Mouse (Mus musculus): Measurements from ENCODE around the gene Chga. TPM values are rescaled to one million over a fixed set of nuclear protein-coding genes. Genes with fewer than 3 reads are reported as not detected.

Chga gene
- polyA plus RNA-seq, 1 experiment, result 4.6 TPM

DNA sequence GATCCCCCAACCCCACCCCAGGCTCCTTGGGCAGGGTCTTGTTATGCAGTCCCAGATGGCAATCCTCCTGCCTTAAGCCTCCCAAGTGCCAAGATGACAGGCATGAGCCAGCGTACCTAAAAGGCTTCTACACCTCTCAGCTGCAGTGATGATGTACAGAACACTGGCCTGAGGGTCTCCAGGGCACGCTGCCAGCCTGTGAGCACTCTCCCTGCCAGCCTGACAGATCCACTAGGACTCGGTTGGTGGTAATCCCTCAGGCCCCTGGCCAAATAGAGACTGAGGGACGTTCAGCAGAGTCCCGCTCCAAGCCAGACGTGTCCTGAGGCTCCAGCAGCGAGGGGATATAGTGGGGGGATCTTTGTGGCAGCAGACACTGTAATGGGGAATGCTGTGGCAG lies 18.3 kb downstream of the Chga start:
- H3K9me3 ChIP-seq (ENCODE audit: control insufficient read depth, low read length), result no peaks in the 10 kb centered on the region
- peaks cover 10% of the 10 kb centered on the region for H3K36me3 ChIP-seq (ENCODE audit: control insufficient read depth)
- no peak overlapping the region for H3K4me3 ChIP-seq (replicated peaks)
- peaks cover 28% of the 10 kb centered on the region for H3K4me1 ChIP-seq (ENCODE audit: control insufficient read depth)
- TF ChIP-seq GATA1 (IDR thresholded peaks at IDR 0.05; ENCODE audit: low read length), result no peak
- no peak for TF ChIP-seq TAL1 (IDR thresholded peaks at IDR 0.05; ENCODE audit: low read length)
- no peaks in the 10 kb centered on the region for H3K27me3 ChIP-seq (ENCODE audit: control insufficient read depth)

DNA sequence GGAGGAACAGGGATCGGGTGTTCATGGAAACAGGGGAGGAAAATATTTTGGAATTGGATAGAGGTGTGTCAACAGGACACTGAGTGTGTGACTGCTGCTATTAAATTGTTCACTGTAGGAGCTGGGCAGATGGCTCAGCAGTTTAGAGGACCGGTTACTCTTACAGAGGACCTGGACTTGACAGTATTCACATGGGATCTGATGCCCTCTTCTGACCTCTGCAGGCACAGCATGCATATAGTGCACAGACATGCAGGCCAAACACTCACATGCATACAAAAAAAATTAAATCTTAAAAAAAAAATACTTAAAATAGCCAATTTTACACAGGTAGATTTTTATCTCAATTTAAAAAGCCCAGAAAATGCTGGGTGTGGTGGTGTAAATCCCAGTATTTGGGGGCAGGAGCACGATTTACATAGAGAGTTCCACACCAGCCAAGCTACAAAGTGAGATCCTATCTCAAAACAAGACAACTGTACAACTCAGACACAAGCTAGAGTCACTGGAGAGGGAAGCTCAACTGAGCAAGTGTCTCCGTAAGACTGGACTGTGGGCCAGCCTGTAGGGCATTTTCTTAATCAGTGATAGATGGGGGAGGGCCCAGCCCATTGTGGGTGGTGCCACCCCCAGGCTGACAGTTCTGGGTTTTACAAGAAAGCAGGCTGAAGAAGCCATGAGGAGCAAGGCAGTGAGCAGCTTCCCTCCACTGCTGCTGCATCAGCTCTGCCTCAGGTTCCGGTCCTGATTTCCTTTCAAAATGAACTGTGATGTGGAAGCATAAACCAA lies 21.0 kb downstream of the Chga start:
- H3K9me3 ChIP-seq (ENCODE audit: control insufficient read depth, low read length), result no peaks in the 10 kb centered on the region
- no peaks in the 10 kb centered on the region for H3K27me3 ChIP-seq (ENCODE audit: control insufficient read depth)
- peaks cover 20% of the 10 kb centered on the region for H3K4me1 ChIP-seq (ENCODE audit: control insufficient read depth)
- H3K36me3 ChIP-seq (ENCODE audit: control insufficient read depth), result peaks cover 6% of the 10 kb centered on the region
- no peak overlapping the region for H3K4me3 ChIP-seq (replicated peaks)
- TF ChIP-seq GATA1 (IDR thresholded peaks at IDR 0.05; ENCODE audit: low read length) (no peak), TAL1 (IDR thresholded peaks at IDR 0.05; ENCODE audit: low read length) (no peak)

DNA sequence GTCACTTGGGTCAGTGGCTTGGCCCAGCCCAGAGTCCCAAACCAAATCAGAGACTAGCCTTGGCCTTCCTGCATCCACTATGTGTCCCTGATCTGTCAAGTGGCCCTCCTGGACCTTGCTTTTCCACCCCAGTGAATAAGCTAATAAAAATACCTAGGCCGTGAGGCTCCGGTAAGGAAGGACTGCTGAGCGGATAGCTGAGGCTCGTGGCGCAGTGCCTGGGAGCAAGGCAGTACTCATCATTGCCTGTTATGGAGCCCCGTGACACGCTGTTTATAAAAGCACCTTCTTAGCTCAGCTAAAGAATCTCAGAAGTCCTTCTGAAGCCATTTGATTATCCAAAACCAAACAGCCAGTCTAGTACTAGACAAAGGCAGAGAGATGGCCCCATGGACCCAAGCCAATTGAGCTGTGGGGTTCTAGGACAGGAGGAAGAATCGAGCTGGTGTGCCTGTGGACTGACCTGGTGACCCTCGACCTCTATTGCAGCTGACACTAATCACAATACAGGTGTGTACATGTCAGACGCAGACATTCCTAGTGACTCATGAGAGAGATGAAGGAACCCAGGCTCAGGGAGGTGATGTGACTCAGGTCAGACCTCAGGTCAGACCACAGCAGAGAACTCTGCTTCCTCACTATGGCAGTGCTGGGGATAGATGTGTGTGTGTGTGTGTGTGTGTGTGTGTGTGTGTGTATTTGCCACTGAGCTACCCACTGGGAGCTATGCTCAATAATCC lies 22.1 kb downstream of the Chga start:
- no peak for TF ChIP-seq GATA1 (IDR thresholded peaks at IDR 0.05; ENCODE audit: low read length)
- no peak for TF ChIP-seq TAL1 (IDR thresholded peaks at IDR 0.05; ENCODE audit: low read length)
- peaks cover 9% of the 10 kb centered on the region for H3K4me1 ChIP-seq (ENCODE audit: control insufficient read depth)
- H3K36me3 ChIP-seq (ENCODE audit: control insufficient read depth), result peaks cover 6% of the 10 kb centered on the region
- H3K9me3 ChIP-seq (ENCODE audit: control insufficient read depth, low read length), result no peaks in the 10 kb centered on the region
- no peaks in the 10 kb centered on the region for H3K27me3 ChIP-seq (ENCODE audit: control insufficient read depth)
- H3K4me3 ChIP-seq (replicated peaks), result no peak overlapping the region

DNA sequence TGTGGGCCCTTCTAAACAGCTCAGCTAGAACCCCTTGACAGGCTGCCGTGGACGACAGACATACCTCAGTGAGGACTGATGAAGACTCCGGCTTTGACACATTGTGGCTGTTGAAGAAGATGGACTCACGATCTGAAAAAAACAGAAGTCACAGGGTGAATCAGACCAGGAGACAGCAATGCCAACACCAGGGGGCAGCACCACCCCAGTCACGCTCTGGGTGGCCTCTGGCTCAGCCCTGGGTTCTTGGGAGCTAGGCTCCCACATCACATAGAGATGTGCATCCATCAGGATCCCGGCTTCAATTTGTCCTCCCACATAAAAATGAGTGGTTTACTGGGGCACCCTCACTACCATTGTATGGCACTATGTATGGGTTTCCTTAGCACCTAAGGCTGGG lies 24.3 kb downstream of the Chga start:
- Histone ChIP-seq H3K9me3 (ENCODE audit: control insufficient read depth, low read length) (no peaks in the 10 kb centered on the region), H3K4me3 (replicated peaks) (no peak overlapping the region), H3K36me3 (ENCODE audit: control insufficient read depth) (peaks cover 2% of the 10 kb centered on the region; the same call in 1 of the 2 replicates), H3K4me1 (ENCODE audit: control insufficient read depth) (no peaks in the 10 kb centered on the region), H3K27me3 (ENCODE audit: control insufficient read depth) (no peaks in the 10 kb centered on the region)
- TF ChIP-seq GATA1 (IDR thresholded peaks at IDR 0.05; ENCODE audit: low read length), result no peak
- no peak for TF ChIP-seq TAL1 (IDR thresholded peaks at IDR 0.05; ENCODE audit: low read length)

DNA sequence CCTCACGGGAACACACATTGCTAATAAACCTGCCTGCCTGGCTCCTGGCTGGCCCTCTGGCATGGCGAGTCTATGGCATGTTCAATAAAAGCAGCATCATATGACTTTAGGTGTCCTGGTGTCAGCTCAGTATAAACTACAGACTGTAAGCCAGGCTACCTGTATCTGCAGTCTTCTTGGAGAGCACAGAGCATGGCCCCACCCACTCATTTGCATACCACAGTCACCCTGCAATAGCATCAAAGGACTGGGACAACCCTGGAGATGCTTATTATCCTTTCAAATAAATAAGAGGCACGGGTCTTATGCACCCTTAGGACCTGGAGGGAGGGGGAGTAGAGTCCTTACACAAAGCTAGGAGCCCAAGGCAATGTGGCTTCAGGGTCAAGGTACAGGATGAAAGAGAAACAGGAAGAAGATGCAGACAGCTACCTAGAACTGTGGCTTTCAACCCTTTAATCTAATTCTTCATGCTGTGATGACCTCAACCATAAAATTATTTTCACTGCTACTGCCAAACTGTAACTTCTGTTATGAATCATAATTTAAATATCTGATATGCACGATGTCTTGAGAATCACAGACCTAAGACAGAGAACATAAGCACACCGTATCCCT lies 26.9 kb downstream of the Chga start:
- no peaks in the 10 kb centered on the region for H3K4me1 ChIP-seq (ENCODE audit: control insufficient read depth)
- TF ChIP-seq TAL1 (IDR thresholded peaks at IDR 0.05; ENCODE audit: low read length) (no peak), GATA1 (IDR thresholded peaks at IDR 0.05; ENCODE audit: low read length) (no peak)
- H3K4me3 ChIP-seq (replicated peaks), result no peak overlapping the region
- H3K9me3 ChIP-seq (ENCODE audit: control insufficient read depth, low read length), result no peaks in the 10 kb centered on the region
- H3K27me3 ChIP-seq (ENCODE audit: control insufficient read depth), result no peaks in the 10 kb centered on the region
- peaks cover 2% of the 10 kb centered on the region; the same call in 1 of the 2 replicates for H3K36me3 ChIP-seq (ENCODE audit: control insufficient read depth)

DNA sequence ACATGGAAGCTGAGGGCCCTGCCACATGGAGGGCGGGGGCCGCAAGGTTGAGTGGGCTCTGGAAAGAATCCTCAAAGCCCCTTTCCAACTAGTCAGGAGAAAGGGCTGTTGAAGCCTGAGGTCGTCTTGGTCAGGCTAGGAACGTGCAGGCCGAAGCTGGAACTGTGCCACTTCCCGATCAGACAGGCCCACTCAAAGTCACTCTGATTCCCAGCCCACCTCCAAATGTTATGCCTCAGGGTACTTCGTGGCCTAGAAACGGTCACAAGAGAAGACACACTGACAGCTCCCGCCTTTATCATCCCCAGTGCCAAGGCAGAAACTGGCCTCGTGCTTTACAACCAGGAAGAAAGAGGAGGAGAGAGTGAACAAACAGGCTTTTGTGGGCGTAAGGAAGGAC lies 27.7 kb downstream of the Chga start:
- Histone ChIP-seq H3K4me3 (replicated peaks) (no peak overlapping the region), H3K36me3 (ENCODE audit: control insufficient read depth) (peaks cover under 1% of the 10 kb centered on the region; the same call in 1 of the 2 replicates), H3K9me3 (ENCODE audit: control insufficient read depth, low read length) (no peaks in the 10 kb centered on the region), H3K27me3 (ENCODE audit: control insufficient read depth) (no peaks in the 10 kb centered on the region), H3K4me1 (ENCODE audit: control insufficient read depth) (no peaks in the 10 kb centered on the region)
- TF ChIP-seq TAL1 (IDR thresholded peaks at IDR 0.05; ENCODE audit: low read length) (no peak), GATA1 (IDR thresholded peaks at IDR 0.05; ENCODE audit: low read length) (no peak)

DNA sequence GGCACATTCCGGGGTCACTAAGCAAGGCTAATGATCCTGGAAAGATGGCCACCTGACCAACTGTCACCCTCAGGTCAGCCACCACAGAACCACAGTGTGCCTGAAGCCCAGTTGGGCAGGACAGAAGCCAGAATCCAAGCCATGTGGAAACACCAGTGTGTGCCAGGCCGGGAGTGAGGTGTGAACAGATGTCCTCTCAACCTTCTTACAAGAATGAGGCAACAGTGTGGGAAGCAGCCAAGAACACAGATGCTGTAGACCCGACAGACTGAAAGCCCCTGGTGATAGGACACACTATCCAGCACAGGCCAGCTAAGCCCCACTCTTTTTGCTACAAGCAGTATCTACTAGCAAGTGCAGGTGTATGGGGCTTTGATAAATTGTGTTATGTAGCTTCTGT lies 30.6 kb downstream of the Chga start:
- H3K4me3 ChIP-seq (replicated peaks), result no peak overlapping the region
- TF ChIP-seq TAL1 (IDR thresholded peaks at IDR 0.05; ENCODE audit: low read length), result no peak
- no peak for TF ChIP-seq GATA1 (IDR thresholded peaks at IDR 0.05; ENCODE audit: low read length)
- no peaks in the 10 kb centered on the region for H3K4me1 ChIP-seq (ENCODE audit: control insufficient read depth)

DNA sequence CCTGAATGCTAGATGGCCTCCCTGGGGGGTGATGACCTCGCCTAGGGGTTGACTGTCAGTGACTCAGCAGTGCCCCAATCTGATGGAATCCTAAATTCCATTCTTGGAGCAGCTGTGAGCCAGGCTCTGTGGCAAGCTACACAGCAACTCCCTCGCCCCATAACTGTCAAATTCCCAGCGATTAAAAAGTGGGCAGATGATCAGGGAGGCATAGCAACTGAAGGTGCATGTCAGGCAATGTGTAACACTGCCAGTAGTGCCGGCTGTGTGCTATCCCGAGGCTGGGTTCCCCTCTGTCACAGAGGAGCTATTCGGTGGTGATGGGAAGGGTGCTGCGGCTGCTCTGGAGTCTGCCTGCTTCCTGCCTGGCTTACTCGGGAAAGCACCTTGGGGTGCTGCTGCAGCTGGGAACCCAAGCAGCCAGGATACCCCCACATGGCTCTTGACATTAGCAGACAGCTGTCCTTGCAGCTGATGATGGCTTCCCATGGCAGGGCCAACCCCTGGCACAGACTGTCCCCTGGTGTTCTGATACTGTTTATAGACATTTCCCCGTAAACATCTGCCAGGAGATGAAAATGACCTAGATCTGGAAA lies 31.6 kb downstream of the Chga start:
- H3K4me3 ChIP-seq (replicated peaks), result no peak overlapping the region
- no peak for TF ChIP-seq TAL1 (IDR thresholded peaks at IDR 0.05; ENCODE audit: low read length)
- H3K4me1 ChIP-seq (ENCODE audit: control insufficient read depth), result no peaks in the 10 kb centered on the region
- H3K9me3 ChIP-seq (ENCODE audit: control insufficient read depth, low read length), result no peaks in the 10 kb centered on the region
- no peaks in the 10 kb centered on the region; the same call in 1 of the 2 replicates for H3K36me3 ChIP-seq (ENCODE audit: control insufficient read depth)
- no peaks in the 10 kb centered on the region for H3K27me3 ChIP-seq (ENCODE audit: control insufficient read depth)

More for the DNA sequence above, 30.6 kb downstream of the Chga start:
- no peaks in the 10 kb centered on the region for H3K27me3 ChIP-seq (ENCODE audit: control insufficient read depth)
- no peaks in the 10 kb centered on the region; the same call in 1 of the 2 replicates for H3K36me3 ChIP-seq (ENCODE audit: control insufficient read depth)
- H3K9me3 ChIP-seq (ENCODE audit: control insufficient read depth, low read length), result no peaks in the 10 kb centered on the region

DNA sequence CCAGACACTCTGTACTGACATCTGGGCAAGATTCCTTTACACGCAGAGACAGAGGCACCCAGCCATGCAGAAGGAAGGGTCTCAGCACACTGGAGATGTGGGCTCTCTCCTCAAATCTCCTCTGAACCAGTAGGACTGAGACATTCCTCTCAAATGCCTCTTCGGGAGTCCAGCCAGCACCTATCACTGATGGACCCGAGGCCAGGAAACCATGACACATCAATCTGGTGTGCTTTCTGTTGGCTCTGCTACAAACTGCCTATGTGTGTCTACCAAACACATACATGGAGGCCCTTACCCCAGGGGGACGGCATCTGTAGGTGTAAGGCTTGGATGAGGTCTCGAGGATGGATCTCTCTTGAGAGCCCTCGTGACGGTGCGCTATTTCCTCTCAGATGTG lies 32.3 kb downstream of the Chga start:
- no peaks in the 10 kb centered on the region for H3K9me3 ChIP-seq (ENCODE audit: control insufficient read depth, low read length)
- no peaks in the 10 kb centered on the region; the same call in 1 of the 2 replicates for H3K36me3 ChIP-seq (ENCODE audit: control insufficient read depth)
- no peaks in the 10 kb centered on the region for H3K27me3 ChIP-seq (ENCODE audit: control insufficient read depth)
- no peak overlapping the region for H3K4me3 ChIP-seq (replicated peaks)
- TF ChIP-seq GATA1 (IDR thresholded peaks at IDR 0.05; ENCODE audit: low read length), result no peak
- TF ChIP-seq TAL1 (IDR thresholded peaks at IDR 0.05; ENCODE audit: low read length), result no peak
- H3K4me1 ChIP-seq (ENCODE audit: control insufficient read depth), result no peaks in the 10 kb centered on the region
